11 mouse cellular contexts compared by ENCODE assay signal in genomic region chr4:136816701-136817100, GRCm38 (mm10). TPM values are rescaled to one million over a fixed set of nuclear protein-coding genes. Genes with fewer than 3 reads are reported as not detected.
DNase-seq lines count a peak whose midpoint lies in the region; ATAC-seq and TF ChIP-seq lines count a peak whose summit lies in the region.
"Had no signal": no experiment of that assay in that cellular context is flagged by ENCODE, and none has a peak within 500 bp of the region (broad histone marks: within the 10 kb centered on the region; RNA-seq: fewer than 3 reads in every experiment).

No protein-coding gene starts in this region.

- DNase-seq in kidney, postnatal 4 days, result peak; percentile 40 to 58
- no peak for DNase-seq in kidney, adult 18-20 months
- DNase-seq in embryonic facial prominence, embryonic 14.5 days (ENCODE audit: low spot score), result peak; percentile 82
- DNase-seq in ovary, adult 18-20 months (ENCODE audit: low spot score), result no peak
- no peak for DNase-seq in adrenal gland, adult 18-20 months (ENCODE audit: low spot score in 2 of 2)
- no peak for DNase-seq in spleen, postnatal 4 days (ENCODE audit: low spot score in 2 of 2)
- DNase-seq: liver had no signal

- no peaks in the 10 kb centered on the region for H3K9me3 ChIP-seq in embryonic facial prominence, embryonic 14.5 days (ENCODE audit: control insufficient read depth, low read length)
- no peaks in the 10 kb centered on the region for H3K9me3 ChIP-seq in intestine, postnatal 0 days (ENCODE audit: control insufficient read depth)
- no peaks in the 10 kb centered on the region for H3K9me3 ChIP-seq in neural tube, embryonic 15.5 days (replicated peaks)
- H3K9me3 ChIP-seq: G1E; heart, embryonic 13.5 days had no signal

- H3K36me3 ChIP-seq in embryonic facial prominence, embryonic 14.5 days (ENCODE audit: control insufficient read depth, insufficient read depth, low read length), result no peaks in the 10 kb centered on the region
- no peaks in the 10 kb centered on the region for H3K36me3 ChIP-seq in intestine, postnatal 0 days (ENCODE audit: control insufficient read depth, insufficient read depth)
- H3K36me3 ChIP-seq in neural tube, embryonic 15.5 days, result no peaks in the 10 kb centered on the region
- H3K36me3 ChIP-seq: G1E; heart, embryonic 13.5 days had no signal

- H3K27ac ChIP-seq in embryonic facial prominence, embryonic 14.5 days (replicated peaks; ENCODE audit: low read depth, low read length), result no peak overlapping the region
- H3K27ac ChIP-seq in intestine, postnatal 0 days (ENCODE audit: low read depth, low read length), result no peak overlapping the region
- H3K27ac ChIP-seq in neural tube, embryonic 15.5 days (replicated peaks), result no peak overlapping the region
- H3K27ac ChIP-seq: heart, embryonic 13.5 days had no signal

- 0 out of 2 replicates have a peak, but pooled peaks cover 12% of the 10 kb centered on the region for H3K4me1 ChIP-seq in embryonic facial prominence, embryonic 14.5 days (ENCODE audit: control insufficient read depth, insufficient read depth, low read length)
- 0 out of 2 replicates have a peak, but pooled peaks cover 7% of the 10 kb centered on the region for H3K4me1 ChIP-seq in intestine, postnatal 0 days (replicated peaks; ENCODE audit: control insufficient read depth, insufficient read depth, low read length)
- H3K4me1 ChIP-seq in neural tube, embryonic 15.5 days, result peaks cover 42% of the 10 kb centered on the region

- peak; percentile 68 for ATAC-seq in embryonic facial prominence, embryonic 14.5 days (ENCODE audit: low read depth)
- no peak for ATAC-seq in intestine, postnatal 0 days
- ATAC-seq in neural tube, embryonic 15.5 days (ENCODE audit: low FRiP score), result 0 out of 2 replicates have a peak, but pooled peaks have one; percentile 17

- no peaks in the 10 kb centered on the region for H3K27me3 ChIP-seq in embryonic facial prominence, embryonic 14.5 days (replicated peaks; ENCODE audit: control insufficient read depth, insufficient read depth, low read length)
- H3K27me3 ChIP-seq in intestine, postnatal 0 days (replicated peaks; ENCODE audit: control insufficient read depth, insufficient read depth, low read length), result no peaks in the 10 kb centered on the region
- H3K27me3 ChIP-seq in neural tube, embryonic 15.5 days (replicated peaks), result no peaks in the 10 kb centered on the region

- H3K9ac ChIP-seq in embryonic facial prominence, embryonic 14.5 days (ENCODE audit: low read depth, low read length), result no peak overlapping the region
- H3K9ac ChIP-seq in intestine, postnatal 0 days (ENCODE audit: low read depth, low read length), result 0 out of 2 replicates have a peak overlapping the region, but pooled peaks have one; percentile 37
- no peak overlapping the region for H3K9ac ChIP-seq in neural tube, embryonic 15.5 days (replicated peaks)
- H3K9ac ChIP-seq: heart, embryonic 13.5 days had no signal

- no peak overlapping the region for H3K4me3 ChIP-seq in embryonic facial prominence, embryonic 14.5 days (ENCODE audit: low read depth, low read length)
- no peak overlapping the region for H3K4me3 ChIP-seq in intestine, postnatal 0 days (ENCODE audit: low read depth, low read length)
- H3K4me3 ChIP-seq in neural tube, embryonic 15.5 days (replicated peaks), result no peak overlapping the region
- H3K4me3 ChIP-seq: heart, embryonic 13.5 days had no signal

- H3K4me2 ChIP-seq in embryonic facial prominence, embryonic 14.5 days (ENCODE audit: low read depth, low read length), result no peak overlapping the region
- H3K4me2 ChIP-seq in intestine, postnatal 0 days (replicated peaks; ENCODE audit: low read depth), result no peak overlapping the region
- H3K4me2 ChIP-seq in neural tube, embryonic 15.5 days, result no peak overlapping the region
- H3K4me2 ChIP-seq: heart, embryonic 13.5 days had no signal

- TF ChIP-seq CTCF in intestine, postnatal 0 days (IDR thresholded peaks at IDR 0.05; ENCODE audit: low read depth), result no peak

- 29% methylated on average over 7 of the region's 7 CpGs for WGBS in embryonic facial prominence, embryonic 14.5 days
- 36% methylated on average over 7 of the region's 7 CpGs for WGBS in intestine, postnatal 0 days
- 17% methylated on average over 7 of the region's 7 CpGs for WGBS in neural tube, embryonic 15.5 days

RNA-seq across cellular contexts. Expression of gene Ephb2, which starts 19.1 kb away (rescaled TPM):
- 14.8 and 14.9 TPM in 2 replicates for polyA plus RNA-seq in embryonic facial prominence, embryonic 14.5 days (2014; fragmentation: Nextera tagmentation; extraction: Ambion mirVana)
- 5.7 TPM in 2 replicates for polyA plus RNA-seq in intestine, postnatal 0 days (2015; fragmentation: Nextera tagmentation; extraction: Ambion mirVana)
- polyA plus RNA-seq in neural tube, embryonic 15.5 days (2015; fragmentation: Nextera tagmentation; extraction: Ambion mirVana), result 13.7 and 21.3 TPM in 2 replicates
- 10 to 100 TPM; 16.9 to 22.8 TPM for total RNA-seq in adrenal gland, adult 18-20 months (2021)

Comparison
In these comparisons a context has a peak if more than half of its experiments do, and no peak if none do; other contexts are left out.
1. DNase-seq: peak in kidney, postnatal 4 days (2 of 2) and embryonic facial prominence, embryonic 14.5 days (single experiment); none in kidney, adult 18-20 months (single experiment), ovary, adult 18-20 months (single experiment), adrenal gland, adult 18-20 months (0 of 2) and spleen, postnatal 4 days (0 of 2).